Mouse (Mus musculus) heart, embryonic 11.5 days (tissue): ENCODE measurements around the gene Slc38a4. TPM values are rescaled to one million over a fixed set of nuclear protein-coding genes. Genes with fewer than 3 reads are reported as not detected.

Source experiments
- ATAC-seq: fragments of 200-750 bp; cut with Nextera tagmentation; replicated peaks from 2 replicates; pipeline ENCODE4 v1.8.0; 2017; ENCODE audit warnings: moderate library complexity; ENCODE audit not compliant: insufficient number of reproducible peaks, low FRiP score, low TSS enrichment
- H3K27ac ChIP-seq: fragments of 300-500 bp; sonication (generic); 2 replicates; pipeline ENCODE4 v1.5.1; 2014; ENCODE audit warnings: mild to moderate bottlenecking, low read depth, low read length
- H3K27me3 ChIP-seq: fragments of 300-500 bp; sonication (generic); 2 replicates; pipeline ENCODE4 v1.6.1; 2014; ENCODE audit warnings: mild to moderate bottlenecking, low read length, mixed read lengths; ENCODE audit not compliant: control insufficient read depth, insufficient read depth
- H3K36me3 ChIP-seq: fragments of 300-500 bp; sonication (generic); 2 replicates; pipeline ENCODE4 v1.6.1; 2014; ENCODE audit warnings: mild to moderate bottlenecking, low read length, moderate library complexity, mixed read lengths; ENCODE audit not compliant: control insufficient read depth, insufficient read depth
- H3K4me1 ChIP-seq: fragments of 300-500 bp; sonication (generic); 2 replicates; pipeline ENCODE4 v1.6.1; 2014; ENCODE audit warnings: low read length; ENCODE audit not compliant: control insufficient read depth, insufficient read depth
- H3K4me2 ChIP-seq: fragments of 300-500 bp; sonication (generic); 2 replicates; pipeline ENCODE4 v1.6.1; 2014; ENCODE audit warnings: mild to moderate bottlenecking, moderate library complexity
- H3K4me3 ChIP-seq: fragments of 300-500 bp; sonication (generic); 2 replicates; pipeline ENCODE4 v1.5.1; 2014; ENCODE audit warnings: low read depth, low read length
- H3K9ac ChIP-seq: fragments of 300-500 bp; sonication (generic); 2 replicates; pipeline ENCODE4 v1.6.1; 2014; ENCODE audit warnings: mild to moderate bottlenecking, low read depth, low read length, moderate library complexity
- H3K9me3 ChIP-seq: fragments of 300-500 bp; sonication (generic); replicated peaks from 2 replicates; pipeline ENCODE4 v1.6.1; 2016; ENCODE audit warnings: low read length; ENCODE audit not compliant: control insufficient read depth
- WGBS: fragments of 180-500 bp; shearing (Covaris S2); extraction: QIAGEN DNeasy Blood & Tissue Kit; methylation state at CpG from one replicate; pipeline ENCODE4 v1.1.7; 2014; ENCODE audit not compliant: insufficient replicate concordance; 5-methylcytosine and 5-hydroxymethylcytosine counted together
- polyA plus RNA-seq: library from polyadenylated mRNA; unstranded; fragments of >200 nt; fragmentation: Nextera tagmentation; extraction: Ambion mirVana; gene quantifications from 2 replicates; pipeline ENCODE4 v1.2.1, GENCODE M21; 2014

The Slc38a4 gene
- polyA plus RNA-seq, 1 experiment from 2014 or later: 177 TPM

GRCm38 (mm10) chr15:96974131-96974530 lies 81.6 kb downstream of the Slc38a4 start:
- Histone ChIP-seq H3K4me3 (no peak overlapping the region), H3K27ac (no peak overlapping the region), H3K4me1 (peaks cover 13% of the 10 kb centered on the region), H3K9me3 (no peaks in the 10 kb centered on the region), H3K9ac (no peak overlapping the region), H3K36me3 (no peaks in the 10 kb centered on the region), H3K4me2 (no peak overlapping the region), H3K27me3 (no peaks in the 10 kb centered on the region)
- WGBS: 90% methylated on average over 5 of the region's 5 CpGs
- no peak for ATAC-seq

- Histone ChIP-seq H3K4me1 (peaks cover 13% of the 10 kb centered on the region), H3K36me3 (no peaks in the 10 kb centered on the region), H3K4me3 (no peak overlapping the region), H3K27me3 (no peaks in the 10 kb centered on the region), H3K9ac (no peak overlapping the region), H3K4me2 (no peak overlapping the region), H3K9me3 (no peaks in the 10 kb centered on the region), H3K27ac (peak overlapping the region; percentile 46; the same call in 1 of the 2 replicates)
- 76% methylated on average over 4 of the region's 4 CpGs for WGBS
- no peak for ATAC-seq
Measured at GRCm38 (mm10) chr15:96973370-96973769, 82.4 kb downstream of the Slc38a4 start.

GRCm38 (mm10) chr15:96972706-96973274 lies 83.0 kb downstream of the Slc38a4 start:
- Histone ChIP-seq H3K4me2 (no peak overlapping the region), H3K27me3 (no peaks in the 10 kb centered on the region), H3K9me3 (no peaks in the 10 kb centered on the region), H3K4me1 (peaks cover 13% of the 10 kb centered on the region), H3K36me3 (no peaks in the 10 kb centered on the region), H3K4me3 (no peak overlapping the region), H3K27ac (peak overlapping the region; percentile 46; the same call in 1 of the 2 replicates), H3K9ac (no peak overlapping the region)
- ATAC-seq: no peak
- WGBS: 60% methylated on average over 3 of the region's 3 CpGs

GRCm38 (mm10) chr15:96971906-96972305 lies 83.8 kb downstream of the Slc38a4 start:
- Histone ChIP-seq H3K27me3 (no peaks in the 10 kb centered on the region), H3K4me2 (no peak overlapping the region), H3K27ac (peak overlapping the region; percentile 12; the same call in 1 of the 2 replicates), H3K4me1 (peaks cover 13% of the 10 kb centered on the region), H3K4me3 (no peak overlapping the region), H3K9ac (no peak overlapping the region), H3K9me3 (no peaks in the 10 kb centered on the region), H3K36me3 (no peaks in the 10 kb centered on the region)
- ATAC-seq: no peak
- WGBS: 87% methylated on average over 9 of the region's 9 CpGs

GRCm38 (mm10) chr15:96969792-96970191 lies 86.0 kb downstream of the Slc38a4 start:
- Histone ChIP-seq H3K4me2 (no peak overlapping the region), H3K36me3 (no peaks in the 10 kb centered on the region), H3K9ac (no peak overlapping the region), H3K4me3 (no peak overlapping the region), H3K27ac (no peak overlapping the region), H3K4me1 (peaks cover 13% of the 10 kb centered on the region), H3K27me3 (no peaks in the 10 kb centered on the region), H3K9me3 (no peaks in the 10 kb centered on the region)
- 42% methylated on average over 4 of the region's 4 CpGs for WGBS
- no peak for ATAC-seq

- Histone ChIP-seq H3K4me3 (no peak overlapping the region), H3K4me1 (peaks cover 13% of the 10 kb centered on the region), H3K9me3 (no peaks in the 10 kb centered on the region), H3K4me2 (no peak overlapping the region), H3K36me3 (no peaks in the 10 kb centered on the region), H3K27me3 (no peaks in the 10 kb centered on the region), H3K9ac (no peak overlapping the region), H3K27ac (no peak overlapping the region)
- no peak for ATAC-seq
- WGBS: 82% methylated on average over 11 of the region's 11 CpGs
Measured at GRCm38 (mm10) chr15:96968741-96969140, 87.0 kb downstream of the Slc38a4 start.

- WGBS: 88% methylated on average over 3 of the region's 3 CpGs
- Histone ChIP-seq H3K4me1 (peaks cover 8% of the 10 kb centered on the region), H3K27ac (no peak overlapping the region), H3K36me3 (no peaks in the 10 kb centered on the region), H3K4me2 (no peak overlapping the region), H3K27me3 (no peaks in the 10 kb centered on the region), H3K9ac (no peak overlapping the region), H3K9me3 (0 out of 2 replicates have a peak, but pooled peaks cover 3% of the 10 kb centered on the region), H3K4me3 (no peak overlapping the region)
- ATAC-seq: no peak
Measured at GRCm38 (mm10) chr15:96966326-96966725, 89.4 kb downstream of the Slc38a4 start.

- no peak for ATAC-seq
- Histone ChIP-seq H3K4me1 (no peaks in the 10 kb centered on the region; the same call in 1 of the 2 replicates), H3K4me3 (no peak overlapping the region), H3K27ac (no peak overlapping the region), H3K4me2 (no peak overlapping the region), H3K9me3 (0 out of 2 replicates have a peak, but pooled peaks cover 3% of the 10 kb centered on the region), H3K36me3 (no peaks in the 10 kb centered on the region), H3K27me3 (no peaks in the 10 kb centered on the region), H3K9ac (no peak overlapping the region)
- WGBS: 65% methylated on average over 10 of the region's 10 CpGs
Measured at GRCm38 (mm10) chr15:96963735-96964134, 92.0 kb downstream of the Slc38a4 start.

- Histone ChIP-seq H3K4me2 (no peak overlapping the region), H3K27ac (no peak overlapping the region), H3K4me1 (no peaks in the 10 kb centered on the region; the same call in 1 of the 2 replicates), H3K27me3 (no peaks in the 10 kb centered on the region), H3K9ac (no peak overlapping the region), H3K36me3 (no peaks in the 10 kb centered on the region), H3K9me3 (0 out of 2 replicates have a peak, but pooled peaks cover 3% of the 10 kb centered on the region), H3K4me3 (no peak overlapping the region)
- WGBS: 80% methylated on average over 8 of the region's 8 CpGs
- ATAC-seq: no peak
Measured at GRCm38 (mm10) chr15:96963318-96963717, 92.4 kb downstream of the Slc38a4 start.
